Mouse (Mus musculus) bone marrow, adult 2 months (tissue): ENCODE results near the gene Slc25a3.

Experiments used
- CTCF ChIP-seq: fragments of 200-500 bp; IDR thresholded peaks from 2 replicates; pipeline ENCODE4 v1.5.1; 2011; ENCODE audit warnings: low read length, control low read depth; ENCODE audit not compliant: control insufficient read depth, insufficient read depth
- POLR2A ChIP-seq: fragments of 200-500 bp; IDR thresholded peaks from 2 replicates; pipeline ENCODE4 v1.6.1; 2011; ENCODE audit warnings: low read depth, mild to moderate bottlenecking, control low read depth, low read length, borderline replicate concordance; ENCODE audit not compliant: control insufficient read depth

- TF ChIP-seq POLR2A = no peak
- TF ChIP-seq CTCF = no peak
Observed at GRCm38 (mm10) chr10:91165850-91166249, 42.0 kb upstream of the Slc25a3 start.
